Comparison of ENCODE assay signal across 9 mouse cellular contexts in the genomic region with DNA sequence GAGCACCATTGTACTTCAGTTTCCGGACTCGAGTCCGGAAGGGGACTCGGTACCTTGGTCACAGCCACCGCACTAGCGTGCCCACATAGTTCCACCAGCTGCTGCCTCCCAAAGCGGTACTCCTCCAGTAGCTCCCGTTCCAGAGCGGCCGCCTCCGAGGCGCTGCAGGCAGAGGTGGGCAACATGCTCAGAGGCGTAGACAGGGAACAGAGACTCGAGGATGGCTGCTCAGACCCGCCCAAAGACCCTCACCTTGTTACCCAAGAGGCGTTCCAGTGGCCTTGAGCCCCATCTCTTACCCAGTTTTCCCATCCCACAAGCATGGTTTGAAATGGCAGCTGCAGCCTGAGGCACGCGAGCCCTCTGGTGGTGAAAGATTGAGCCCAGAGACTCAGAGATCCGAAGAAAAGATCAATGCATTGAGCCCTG. TPM values are rescaled to one million over a fixed set of nuclear protein-coding genes. Genes with fewer than 3 reads are reported as not detected.
DNase-seq lines count a peak whose midpoint lies in the region; ATAC-seq and TF ChIP-seq lines count a peak whose summit lies in the region.
"Had no signal": no experiment of that assay in that cellular context is flagged by ENCODE, and none has a peak within 500 bp of the region (broad histone marks: within the 10 kb centered on the region; RNA-seq: fewer than 3 reads in every experiment).

No protein-coding gene starts in this region.

- peaks cover 6% of the 10 kb centered on the region for H3K4me1 ChIP-seq in heart, adult 2 months (ENCODE audit: control insufficient read depth, insufficient read depth, low read length)
- peaks cover 63% of the 10 kb centered on the region for H3K4me1 ChIP-seq in heart, embryonic 10.5 days
- peaks cover 94% of the 10 kb centered on the region for H3K4me1 ChIP-seq in E14TG2a.4 (replicated peaks; ENCODE audit: low read depth, low read length)
- H3K4me1 ChIP-seq in lung, postnatal 0 days (ENCODE audit: insufficient read depth, low read depth, low read length): peaks cover 7% of the 10 kb centered on the region; the same call in 1 of the 2 replicates

- intact Hi-C loops in heart, adult 2 months (cut with DNase I): loop anchor here (1.0 to 10.0 kb wide), 2 partner anchors 17 to 266 kb away; partner anchors contain the start of gene Zfp868

- no peak overlapping the region for H3K4me2 ChIP-seq in lung, postnatal 0 days (replicated peaks; ENCODE audit: low read depth, low read length)

- no peaks in the 10 kb centered on the region for H3K9me3 ChIP-seq in heart, embryonic 10.5 days
- no peaks in the 10 kb centered on the region for H3K9me3 ChIP-seq in E14TG2a.4 (ENCODE audit: low read length)
- H3K9me3 ChIP-seq in lung, postnatal 0 days (ENCODE audit: low read length): no peaks in the 10 kb centered on the region

- no peak for TF ChIP-seq EP300 in heart, adult 2 months (IDR thresholded peaks at IDR 0.05; ENCODE audit: insufficient read depth, low read depth, low read length)
- TF ChIP-seq EP300 in lung, postnatal 0 days (IDR thresholded peaks at IDR 0.05): no peak

- H3K4me3 ChIP-seq in heart, adult 2 months: no peak overlapping the region
- H3K4me3 ChIP-seq in heart, embryonic 10.5 days: no peak overlapping the region
- H3K4me3 ChIP-seq in E14TG2a.4 (replicated peaks; ENCODE audit: low read length): peak overlapping the region; percentile 49
- H3K4me3 ChIP-seq in lung, postnatal 0 days (ENCODE audit: low read depth, low read length): no peak overlapping the region

- no peak overlapping the region for H3K9ac ChIP-seq in heart, adult 2 months (ENCODE audit: low read depth, low read length)
- H3K9ac ChIP-seq in lung, postnatal 0 days (replicated peaks; ENCODE audit: low read depth): no peak overlapping the region

- DNase-seq in heart, adult 2 months: peak in 1 of 2 experiments; percentile 51
- DNase-seq in heart, embryonic 10.5 days (ENCODE audit: low spot score): no peak
- DNase-seq in embryo, embryonic 10.5 days (ENCODE audit: low spot score): peak; percentile 77
- peak; percentile 75 to 80 for DNase-seq in kidney, postnatal 4 days
- peak; percentile 54 for DNase-seq in lung, postnatal 0 days (ENCODE audit: low spot score)
- DNase-seq in right cerebral cortex, postnatal 36 days (ENCODE audit: low spot score in 2 of 2): peak; percentile 64 to 69
- no peak for DNase-seq in gastrocnemius, adult 8-10 months (ENCODE audit: low spot score in 2 of 2)

- 51% methylated on average over 19 of the region's 19 CpGs for WGBS in heart, adult 2 months
- WGBS in heart, embryonic 10.5 days: 41% methylated on average over 19 of the region's 19 CpGs
- 34% methylated on average over 19 of the region's 19 CpGs for WGBS in lung, postnatal 0 days

- no peak overlapping the region for H3K27ac ChIP-seq in heart, adult 2 months
- H3K27ac ChIP-seq in heart, embryonic 10.5 days: no peak overlapping the region
- H3K27ac ChIP-seq in lung, postnatal 0 days (ENCODE audit: low read length): no peak overlapping the region

- H3K27me3 ChIP-seq in heart, adult 2 months (ENCODE audit: control insufficient read depth, insufficient read depth, low read length): peaks cover 13% of the 10 kb centered on the region
- peaks cover 61% of the 10 kb centered on the region for H3K27me3 ChIP-seq in heart, embryonic 10.5 days (ENCODE audit: insufficient read depth, poor library complexity, severe bottlenecking)
- H3K27me3 ChIP-seq in E14TG2a.4 (ENCODE audit: insufficient read depth, low read length): peaks cover 45% of the 10 kb centered on the region
- peaks cover 41% of the 10 kb centered on the region for H3K27me3 ChIP-seq in lung, postnatal 0 days (replicated peaks; ENCODE audit: insufficient read depth, low read length)

- H3K79me2 ChIP-seq in heart, adult 2 months (replicated peaks; ENCODE audit: control insufficient read depth, insufficient read depth, low read length): no peaks in the 10 kb centered on the region

- H3K36me3 ChIP-seq in heart, adult 2 months (ENCODE audit: control insufficient read depth, insufficient read depth, low read length): no peaks in the 10 kb centered on the region
- peaks cover 34% of the 10 kb centered on the region for H3K36me3 ChIP-seq in heart, embryonic 10.5 days
- peaks cover 38% of the 10 kb centered on the region for H3K36me3 ChIP-seq in E14TG2a.4 (ENCODE audit: insufficient read depth, low read length)
- H3K36me3 ChIP-seq in lung, postnatal 0 days (ENCODE audit: insufficient read depth, low read length): no peaks in the 10 kb centered on the region

- peak; percentile 74 for TF ChIP-seq CTCF in heart, adult 2 months (IDR thresholded peaks at IDR 0.05)
- peak; percentile 44 for TF ChIP-seq CTCF in E14TG2a.4 (conservative IDR thresholded peaks at IDR 0.05; ENCODE audit: low read length)
- TF ChIP-seq CTCF in lung, postnatal 0 days (IDR thresholded peaks at IDR 0.05): peak; percentile 79

- TF ChIP-seq POLR2A in heart, adult 2 months (IDR thresholded peaks at IDR 0.05; ENCODE audit: insufficient read depth, low read depth, low read length): no peak

- no peak for ATAC-seq in lung, postnatal 0 days

RNA-seq across cellular contexts. Expression of gene Cilp2, which starts 3.3 kb away (rescaled TPM):
- 1 to 10 TPM; 1.5 to 1.9 TPM for total RNA-seq in heart, adult 2 months (2021)
- polyA plus RNA-seq in heart, adult 2 months (2012; rRNA removed): 11.2 and 16.8 TPM in 2 replicates
- 0.48 and 0.63 TPM in 2 replicates for polyA plus RNA-seq in heart, embryonic 10.5 days (2016; fragmentation: Nextera tagmentation; extraction: Ambion mirVana)
- polyA plus RNA-seq in lung, postnatal 0 days (2015; fragmentation: Nextera tagmentation; extraction: Ambion mirVana): 0.17 and 0.36 TPM in 2 replicates
- 1 to 10 TPM; 1.2 to 6.0 (median 2.1) TPM for total RNA-seq in gastrocnemius, adult 8-10 months (2022)
- total RNA-seq: hematopoietic stem cell, adult 5-6 weeks had no signal

RNA-seq across cellular contexts. Expression of gene Tssk6, which starts 11.2 kb away (rescaled TPM):
- under 1 TPM; 0.16 to 0.23 TPM for total RNA-seq in heart, adult 2 months (2021)
- 0.23 and 0.49 TPM in 2 replicates for polyA plus RNA-seq in heart, adult 2 months (2012; rRNA removed)
- 2.7 and 2.9 TPM in 2 replicates for polyA plus RNA-seq in heart, embryonic 10.5 days (2016; fragmentation: Nextera tagmentation; extraction: Ambion mirVana)
- 1.9 and 2.3 TPM in 2 replicates for polyA plus RNA-seq in lung, postnatal 0 days (2015; fragmentation: Nextera tagmentation; extraction: Ambion mirVana)
- not detected for total RNA-seq in gastrocnemius, adult 8-10 months (2022)

RNA-seq across cellular contexts. Expression of gene Ndufa13, which starts 11.5 kb away (rescaled TPM):
- 100 to 1,000 TPM; 417 to 492 TPM for total RNA-seq in heart, adult 2 months (2021)
- polyA plus RNA-seq in heart, adult 2 months (2012; rRNA removed): 443 and 488 TPM in 2 replicates
- polyA plus RNA-seq in heart, embryonic 10.5 days (2016; fragmentation: Nextera tagmentation; extraction: Ambion mirVana): 217 and 256 TPM in 2 replicates
- polyA plus RNA-seq in lung, postnatal 0 days (2015; fragmentation: Nextera tagmentation; extraction: Ambion mirVana): 165 and 177 TPM in 2 replicates
- 100 to 1,000 TPM; 248 to 328 (median 285) TPM for total RNA-seq in gastrocnemius, adult 8-10 months (2022)

RNA-seq across cellular contexts. Expression of gene Yjefn3, which starts 11.7 kb away (rescaled TPM):
- 10 to 100 TPM; 13.3 to 16.8 TPM for total RNA-seq in heart, adult 2 months (2021)
- 11.5 and 14.2 TPM in 2 replicates for polyA plus RNA-seq in heart, adult 2 months (2012; rRNA removed)
- polyA plus RNA-seq in heart, embryonic 10.5 days (2016; fragmentation: Nextera tagmentation; extraction: Ambion mirVana): 6.7 and 8.7 TPM in 2 replicates
- 2.1 and 3.4 TPM in 2 replicates for polyA plus RNA-seq in lung, postnatal 0 days (2015; fragmentation: Nextera tagmentation; extraction: Ambion mirVana)
- 10 to 100 TPM in 3 of 4 experiments, 1 to 10 TPM in 1; 8.2 to 10.8 (median 10.5) TPM for total RNA-seq in gastrocnemius, adult 8-10 months (2022)
- total RNA-seq: hematopoietic stem cell, adult 5-6 weeks had no signal

RNA-seq across cellular contexts. Expression of gene Pbx4, which starts 58.5 kb away (rescaled TPM):
- under 1 TPM; 0.23 to 0.37 TPM for total RNA-seq in heart, adult 2 months (2021)
- polyA plus RNA-seq in heart, adult 2 months (2012; rRNA removed): 0.61 and 0.68 TPM in 2 replicates
- 5.6 and 6.3 TPM in 2 replicates for polyA plus RNA-seq in heart, embryonic 10.5 days (2016; fragmentation: Nextera tagmentation; extraction: Ambion mirVana)
- polyA plus RNA-seq in lung, postnatal 0 days (2015; fragmentation: Nextera tagmentation; extraction: Ambion mirVana): 15.9 and 17.0 TPM in 2 replicates
- total RNA-seq in gastrocnemius, adult 8-10 months (2022): not detected

Comparison
In these comparisons a context has a peak if more than half of its experiments do, and no peak if none do; other contexts are left out.
1. DNase-seq: peak in embryo, embryonic 10.5 days (single experiment), kidney, postnatal 4 days (2 of 2), lung, postnatal 0 days (single experiment) and right cerebral cortex, postnatal 36 days (2 of 2); none in heart, embryonic 10.5 days (single experiment) and gastrocnemius, adult 8-10 months (0 of 2).
2. Peak in every context shown above with its lines, with median percentiles within 50 percentile points of each other: CTCF ChIP-seq.